Comparison of ENCODE assay signal across 7 mouse cellular contexts in genomic region chr10:78009945-78010293, GRCm38 (mm10). TPM values are rescaled to one million over a fixed set of nuclear protein-coding genes. Genes with fewer than 3 reads are reported as not detected.
A peak's percentile ranks its signal among the peaks of the same experiment; 100 is the strongest.
DNase-seq lines count a peak whose midpoint lies in the region; ATAC-seq and TF ChIP-seq lines count a peak whose summit lies in the region.

Pfkl (minus strand) TSS chr10:78010083.

- H3K9me3 ChIP-seq in embryonic facial prominence, embryonic 14.5 days (ENCODE audit: control insufficient read depth, low read length), result no peaks in the 10 kb centered on the region
- H3K9me3 ChIP-seq in hindbrain, embryonic 12.5 days (replicated peaks), result no peaks in the 10 kb centered on the region; the same call in 1 of the 2 replicates
- no peaks in the 10 kb centered on the region for H3K9me3 ChIP-seq in liver, embryonic 14.5 days (ENCODE audit: control insufficient read depth, low read length)

- peak within 1 kb of the TSS; percentile 96 for H3K27ac ChIP-seq in embryonic facial prominence, embryonic 14.5 days (replicated peaks; ENCODE audit: low read depth, low read length)
- H3K27ac ChIP-seq in hindbrain, embryonic 12.5 days, result peak within 1 kb of the TSS; percentile 96
- peak within 1 kb of the TSS; percentile 84 for H3K27ac ChIP-seq in liver, embryonic 14.5 days

- peaks cover 27% of the 10 kb centered on the region for H3K4me1 ChIP-seq in embryonic facial prominence, embryonic 14.5 days (ENCODE audit: control insufficient read depth, insufficient read depth, low read length)
- peaks cover 30% of the 10 kb centered on the region for H3K4me1 ChIP-seq in hindbrain, embryonic 12.5 days
- H3K4me1 ChIP-seq in liver, embryonic 14.5 days (replicated peaks; ENCODE audit: control insufficient read depth in 2 of 2, insufficient read depth in 2 of 2, low read length in 1 of 2), result peaks cover 42 to 47% of the 10 kb centered on the region in 2 experiments

- peaks cover 5% of the 10 kb centered on the region; the same call in 1 of the 2 replicates for H3K36me3 ChIP-seq in embryonic facial prominence, embryonic 14.5 days (ENCODE audit: control insufficient read depth, insufficient read depth, low read length)
- 0 out of 2 replicates have a peak, but pooled peaks cover under 1% of the 10 kb centered on the region for H3K36me3 ChIP-seq in hindbrain, embryonic 12.5 days
- H3K36me3 ChIP-seq in liver, embryonic 14.5 days (replicated peaks; ENCODE audit: control insufficient read depth, insufficient read depth, low read depth), result peaks cover 7% of the 10 kb centered on the region; the same call in 1 of the 2 replicates

- TF ChIP-seq CTCF in liver, embryonic 14.5 days (IDR thresholded peaks at IDR 0.05; ENCODE audit: low read depth), result no peak

- peak within 1 kb of the TSS; percentile 82 for H3K4me2 ChIP-seq in embryonic facial prominence, embryonic 14.5 days (ENCODE audit: low read depth, low read length)
- peak within 1 kb of the TSS; percentile 79 for H3K4me2 ChIP-seq in hindbrain, embryonic 12.5 days (replicated peaks)
- H3K4me2 ChIP-seq in liver, embryonic 14.5 days (ENCODE audit: low read depth), result peak within 1 kb of the TSS; percentile 98

- DNase-seq in thymus, postnatal 0 days (ENCODE audit: low spot score), result no peak
- no peak for DNase-seq in thymus, postnatal 4 days
- DNase-seq in embryonic facial prominence, embryonic 14.5 days (ENCODE audit: low spot score), result no peak
- DNase-seq in liver, embryonic 14.5 days (ENCODE audit: low read depth in 3 of 3, low spot score in 3 of 3), result no peak
- DNase-seq in spleen, postnatal 4 days (ENCODE audit: low spot score in 2 of 2), result no peak
- no peak for DNase-seq in spleen, adult 12 weeks (ENCODE audit: low spot score)

- H3K27me3 ChIP-seq in embryonic facial prominence, embryonic 14.5 days (replicated peaks; ENCODE audit: control insufficient read depth, insufficient read depth, low read length), result no peaks in the 10 kb centered on the region
- H3K27me3 ChIP-seq in hindbrain, embryonic 12.5 days, result peaks cover 4% of the 10 kb centered on the region; the same call in 1 of the 2 replicates
- H3K27me3 ChIP-seq in liver, embryonic 14.5 days (ENCODE audit: control insufficient read depth, insufficient read depth, low read length), result no peaks in the 10 kb centered on the region

- no peak for TF ChIP-seq EP300 in liver, embryonic 14.5 days (IDR thresholded peaks at IDR 0.05; ENCODE audit: low read depth)

- peak within 1 kb of the TSS; percentile 93 for H3K9ac ChIP-seq in embryonic facial prominence, embryonic 14.5 days (ENCODE audit: low read depth, low read length)
- H3K9ac ChIP-seq in hindbrain, embryonic 12.5 days, result peak within 1 kb of the TSS; percentile 87
- H3K9ac ChIP-seq in liver, embryonic 14.5 days (replicated peaks), result peak within 1 kb of the TSS; percentile 77

- ATAC-seq in embryonic facial prominence, embryonic 14.5 days (ENCODE audit: low read depth), result peak; percentile 17; the same call in 1 of the 2 replicates
- no peak for ATAC-seq in hindbrain, embryonic 12.5 days (ENCODE audit: low FRiP score)
- no peak for ATAC-seq in liver, embryonic 14.5 days (ENCODE audit: insufficient read depth)

- under 1% methylated on average over 9 of the region's 9 CpGs for WGBS in embryonic facial prominence, embryonic 14.5 days
- 1% methylated on average over 9 of the region's 9 CpGs for WGBS in hindbrain, embryonic 12.5 days
- under 1% methylated on average over 9 of the region's 9 CpGs for WGBS in liver, embryonic 14.5 days (ENCODE audit: insufficient replicate concordance)

- H3K4me3 ChIP-seq in embryonic facial prominence, embryonic 14.5 days (ENCODE audit: low read depth, low read length), result peak within 1 kb of the TSS; percentile 86
- H3K4me3 ChIP-seq in hindbrain, embryonic 12.5 days, result peak within 1 kb of the TSS; percentile 81
- peak within 1 kb of the TSS; percentile 73 to 88 for H3K4me3 ChIP-seq in liver, embryonic 14.5 days (ENCODE audit: insufficient read depth in 1 of 2, low read depth in 2 of 2, low read length in 2 of 2)

RNA-seq across cellular contexts. Expression of gene Pfkl, which starts in this region (rescaled TPM):
- 41.1 and 45.5 TPM in 2 replicates for polyA plus RNA-seq in thymus, postnatal 0 days (2015; fragmentation: Nextera tagmentation; extraction: Ambion mirVana)
- polyA plus RNA-seq in embryonic facial prominence, embryonic 14.5 days (2014; fragmentation: Nextera tagmentation; extraction: Ambion mirVana), result 87.0 and 114 TPM in 2 replicates
- polyA plus RNA-seq in hindbrain, embryonic 12.5 days (2016; fragmentation: Nextera tagmentation; extraction: Ambion mirVana), result 118 and 132 TPM in 2 replicates
- 41.7 and 46.7 TPM in 2 replicates for polyA plus RNA-seq in liver, embryonic 14.5 days (2012; rRNA removed)
- polyA plus RNA-seq in liver, embryonic 14.5 days (2014; fragmentation: Nextera tagmentation; extraction: Ambion mirVana), result 63.1 and 66.8 TPM in 2 replicates
